13 mouse cellular contexts compared by ENCODE assay signal in genomic region chr10:53508676-53509075, GRCm38 (mm10).
A peak's percentile ranks its signal among the peaks of the same experiment; 100 is the strongest.
DNase-seq lines count a peak whose midpoint lies in the region; ATAC-seq and TF ChIP-seq lines count a peak whose summit lies in the region.
"Had no signal": no experiment of that assay in that cellular context is flagged by ENCODE, and none has a peak within 500 bp of the region (broad histone marks: within the 10 kb centered on the region; RNA-seq: fewer than 3 reads in every experiment).

No protein-coding gene starts in this region.

- TF ChIP-seq CTCF in gastrocnemius, adult 2 months (IDR thresholded peaks at IDR 0.05) = no peak
- TF ChIP-seq CTCF in lung, embryonic 14.5 days (IDR thresholded peaks at IDR 0.05; ENCODE audit: low read depth) = no peak

- peak overlapping the region; percentile 21 for H3K4me3 ChIP-seq in gastrocnemius, adult 2 months
- H3K4me3 ChIP-seq in hindbrain, embryonic 11.5 days (ENCODE audit: low read depth, low read length) = no peak overlapping the region
- H3K4me3 ChIP-seq in hindbrain, embryonic 10.5 days = no peak overlapping the region
- H3K4me3 ChIP-seq in lung, embryonic 14.5 days (ENCODE audit: low read depth, low read length) = no peak overlapping the region
- no peak overlapping the region for H3K4me3 ChIP-seq in brown adipose tissue, adult 24 weeks (ENCODE audit: insufficient read depth, low read depth, low read length)
- H3K4me3 ChIP-seq: embryonic facial prominence, embryonic 10.5 days; forebrain, embryonic 15.5 days; intestine, embryonic 15.5 days had no signal

- DNase-seq in gastrocnemius, adult 2 months = no peak
- DNase-seq in gastrocnemius, postnatal 10 days = no peak
- DNase-seq in hindbrain, embryonic 11.5 days (ENCODE audit: low spot score) = no peak
- DNase-seq in hindbrain, embryonic 10.5 days (ENCODE audit: low spot score) = no peak
- DNase-seq in lung, embryonic 14.5 days = no peak
- no peak for DNase-seq in lung, postnatal 14 days
- no peak for DNase-seq in Muller cell, postnatal 12 days (ENCODE audit: inconsistent ontology term)
- DNase-seq: adrenal gland, postnatal 25 days had no signal

- ATAC-seq in hindbrain, embryonic 11.5 days (ENCODE audit: low FRiP score) = peak; percentile 60; the same call in 1 of the 2 replicates
- 0 out of 2 replicates have a peak, but pooled peaks have one; percentile 39 for ATAC-seq in lung, embryonic 14.5 days (ENCODE audit: insufficient read depth)

- no peak overlapping the region for H3K9ac ChIP-seq in hindbrain, embryonic 11.5 days (ENCODE audit: low read depth, low read length)
- no peak overlapping the region for H3K9ac ChIP-seq in lung, embryonic 14.5 days
- H3K9ac ChIP-seq: forebrain, embryonic 15.5 days; intestine, embryonic 15.5 days had no signal

- no peaks in the 10 kb centered on the region for H3K9me3 ChIP-seq in hindbrain, embryonic 11.5 days (ENCODE audit: control insufficient read depth, low read length)
- H3K9me3 ChIP-seq in hindbrain, embryonic 10.5 days = no peaks in the 10 kb centered on the region
- no peaks in the 10 kb centered on the region for H3K9me3 ChIP-seq in lung, embryonic 14.5 days (ENCODE audit: low read depth, low read length)
- H3K9me3 ChIP-seq: embryonic facial prominence, embryonic 10.5 days; forebrain, embryonic 15.5 days; intestine, embryonic 15.5 days had no signal

- intact Hi-C loops in gastrocnemius, adult 2 months (cut with DNase I) = loop anchor here (5.0 kb wide), 1 partner anchor 81 kb away; no protein-coding TSS in a partner anchor

- H3K27ac ChIP-seq in gastrocnemius, adult 2 months = peak overlapping the region; percentile 74
- no peak overlapping the region for H3K27ac ChIP-seq in hindbrain, embryonic 11.5 days (ENCODE audit: low read depth, low read length)
- no peak overlapping the region for H3K27ac ChIP-seq in hindbrain, embryonic 10.5 days
- no peak overlapping the region for H3K27ac ChIP-seq in lung, embryonic 14.5 days (ENCODE audit: low read depth)
- H3K27ac ChIP-seq in brown adipose tissue, adult 24 weeks (replicated peaks; ENCODE audit: low read depth, low read length) = peak overlapping the region; percentile 58; the same call in 1 of the 2 replicates
- H3K27ac ChIP-seq: embryonic facial prominence, embryonic 10.5 days; forebrain, embryonic 15.5 days; intestine, embryonic 15.5 days had no signal

- H3K4me1 ChIP-seq in hindbrain, embryonic 11.5 days (replicated peaks; ENCODE audit: control insufficient read depth, insufficient read depth, low read length) = no peaks in the 10 kb centered on the region
- peaks cover 2% of the 10 kb centered on the region; the same call in 1 of the 2 replicates for H3K4me1 ChIP-seq in hindbrain, embryonic 10.5 days (replicated peaks)
- 0 out of 2 replicates have a peak, but pooled peaks cover 3% of the 10 kb centered on the region for H3K4me1 ChIP-seq in lung, embryonic 14.5 days (ENCODE audit: insufficient read depth)
- peaks cover 4% of the 10 kb centered on the region; the same call in 1 of the 2 replicates for H3K4me1 ChIP-seq in brown adipose tissue, adult 24 weeks (ENCODE audit: control insufficient read depth, insufficient read depth, insufficient read length, low read length)
- H3K4me1 ChIP-seq: intestine, embryonic 15.5 days had no signal

- no peaks in the 10 kb centered on the region for H3K27me3 ChIP-seq in hindbrain, embryonic 11.5 days (ENCODE audit: control insufficient read depth, insufficient read depth, low read length)
- H3K27me3 ChIP-seq in hindbrain, embryonic 10.5 days (ENCODE audit: insufficient read depth, poor library complexity, severe bottlenecking) = no peaks in the 10 kb centered on the region
- H3K27me3 ChIP-seq in lung, embryonic 14.5 days (ENCODE audit: insufficient read depth, low read length) = no peaks in the 10 kb centered on the region
- H3K27me3 ChIP-seq: forebrain, embryonic 15.5 days; intestine, embryonic 15.5 days; Patski had no signal

- no peaks in the 10 kb centered on the region for H3K36me3 ChIP-seq in hindbrain, embryonic 11.5 days (ENCODE audit: control insufficient read depth, insufficient read depth, low read length)
- no peaks in the 10 kb centered on the region for H3K36me3 ChIP-seq in hindbrain, embryonic 10.5 days
- no peaks in the 10 kb centered on the region for H3K36me3 ChIP-seq in lung, embryonic 14.5 days (ENCODE audit: insufficient read depth)
- H3K36me3 ChIP-seq: embryonic facial prominence, embryonic 10.5 days; forebrain, embryonic 15.5 days; intestine, embryonic 15.5 days had no signal

- H3K4me2 ChIP-seq in hindbrain, embryonic 11.5 days (replicated peaks; ENCODE audit: low read depth, low read length) = no peak overlapping the region
- no peak overlapping the region for H3K4me2 ChIP-seq in lung, embryonic 14.5 days
- H3K4me2 ChIP-seq: forebrain, embryonic 15.5 days; intestine, embryonic 15.5 days had no signal

Comparison
In these comparisons a context has a peak if more than half of its experiments do, and no peak if none do; other contexts are left out.
1. H3K27ac ChIP-seq: peak in gastrocnemius, adult 2 months (single experiment) and brown adipose tissue, adult 24 weeks (single experiment); none in hindbrain, embryonic 11.5 days (single experiment), hindbrain, embryonic 10.5 days (single experiment) and lung, embryonic 14.5 days (single experiment).